Mouse (Mus musculus) bone marrow macrophage, adult 2 months (primary cell): ENCODE results near the gene Gk5.

Experiments
- CTCF ChIP-seq: IDR thresholded peaks from 2 replicates; pipeline ENCODE4 v1.5.1; 2012; ENCODE audit warnings: low read depth, mild to moderate bottlenecking, low read length, moderate library complexity
- POLR2A ChIP-seq: IDR thresholded peaks from 2 replicates; pipeline ENCODE4 v1.6.1; 2012; ENCODE audit warnings: mild to moderate bottlenecking, low read depth, low read length, borderline replicate concordance

DNA sequence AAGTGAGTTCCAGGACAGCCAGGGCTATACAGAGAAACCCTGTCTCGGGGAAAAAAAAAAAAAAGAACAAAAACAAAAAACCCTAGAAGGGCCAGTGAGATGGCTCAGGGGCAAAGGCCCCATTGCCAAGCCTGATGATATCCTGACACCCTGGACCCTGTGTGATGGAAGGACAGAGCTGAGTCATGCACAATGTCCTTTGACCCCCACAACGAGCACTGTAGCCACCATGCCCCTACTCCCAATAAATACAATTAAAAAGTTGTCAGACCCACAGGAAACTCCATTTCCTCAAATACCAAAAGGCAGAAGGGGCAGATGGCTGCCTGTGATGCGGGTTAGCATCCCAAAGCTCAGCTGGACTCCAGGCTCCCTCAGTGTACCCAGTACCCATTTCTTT lies 39.9 kb downstream of the Gk5 start:
- TF ChIP-seq CTCF (no peak), POLR2A (no peak)
